8 mouse cellular contexts compared by ENCODE assay signal in genomic region chr10:81497401-81498270, GRCm38 (mm10). TPM values are rescaled to one million over a fixed set of nuclear protein-coding genes. Genes with fewer than 3 reads are reported as not detected.
A peak's percentile ranks its signal among the peaks of the same experiment; 100 is the strongest.
DNase-seq lines count a peak whose midpoint lies in the region; ATAC-seq lines count a peak whose summit lies in the region.

No protein-coding gene starts in this region.

- peaks cover 24% of the 10 kb centered on the region for H3K4me1 ChIP-seq in embryonic facial prominence, embryonic 13.5 days
- H3K4me1 ChIP-seq in limb, embryonic 10.5 days: peaks cover 43% of the 10 kb centered on the region
- H3K4me1 ChIP-seq in midbrain, embryonic 14.5 days (ENCODE audit: control insufficient read depth, insufficient read depth, low read length): peaks cover 17% of the 10 kb centered on the region

- H3K4me3 ChIP-seq in embryonic facial prominence, embryonic 13.5 days: no peak overlapping the region
- peak overlapping the region; percentile 90; the same call in 1 of the 2 replicates for H3K4me3 ChIP-seq in limb, embryonic 10.5 days
- peak overlapping the region; percentile 80 for H3K4me3 ChIP-seq in midbrain, embryonic 14.5 days (replicated peaks; ENCODE audit: low read depth, low read length)

- peaks cover 7% of the 10 kb centered on the region for H3K36me3 ChIP-seq in embryonic facial prominence, embryonic 13.5 days
- peaks cover 21% of the 10 kb centered on the region for H3K36me3 ChIP-seq in limb, embryonic 10.5 days
- peaks cover 6% of the 10 kb centered on the region for H3K36me3 ChIP-seq in midbrain, embryonic 14.5 days (ENCODE audit: control insufficient read depth, insufficient read depth, low read length)

- no peaks in the 10 kb centered on the region for H3K9me3 ChIP-seq in embryonic facial prominence, embryonic 13.5 days
- no peaks in the 10 kb centered on the region for H3K9me3 ChIP-seq in limb, embryonic 10.5 days (replicated peaks)
- H3K9me3 ChIP-seq in midbrain, embryonic 14.5 days (ENCODE audit: control insufficient read depth, low read length): no peaks in the 10 kb centered on the region

- WGBS in embryonic facial prominence, embryonic 13.5 days: 82% methylated on average over 17 of the region's 17 CpGs
- WGBS in limb, embryonic 10.5 days: 88% methylated on average over 17 of the region's 17 CpGs
- 79% methylated on average over 17 of the region's 17 CpGs for WGBS in midbrain, embryonic 14.5 days

- H3K27me3 ChIP-seq in embryonic facial prominence, embryonic 13.5 days: no peaks in the 10 kb centered on the region
- H3K27me3 ChIP-seq in limb, embryonic 10.5 days (ENCODE audit: low read depth, poor library complexity, severe bottlenecking): no peaks in the 10 kb centered on the region
- no peaks in the 10 kb centered on the region for H3K27me3 ChIP-seq in midbrain, embryonic 14.5 days (ENCODE audit: control insufficient read depth, insufficient read depth, low read length)

- H3K27ac ChIP-seq in embryonic facial prominence, embryonic 13.5 days: no peak overlapping the region
- H3K27ac ChIP-seq in limb, embryonic 10.5 days: peak overlapping the region; percentile 87; the same call in 1 of the 2 replicates
- peak overlapping the region; percentile 75; the same call in 1 of the 2 replicates for H3K27ac ChIP-seq in midbrain, embryonic 14.5 days (replicated peaks; ENCODE audit: low read depth, low read length)

- H3K4me2 ChIP-seq in embryonic facial prominence, embryonic 13.5 days: peak overlapping the region; percentile 99
- H3K4me2 ChIP-seq in midbrain, embryonic 14.5 days (ENCODE audit: low read length): peak overlapping the region; percentile 96

- H3K9ac ChIP-seq in embryonic facial prominence, embryonic 13.5 days: no peak overlapping the region
- H3K9ac ChIP-seq in midbrain, embryonic 14.5 days (replicated peaks; ENCODE audit: low read length): peak overlapping the region; percentile 55; the same call in 1 of the 2 replicates

- ATAC-seq in embryonic facial prominence, embryonic 13.5 days (ENCODE audit: insufficient number of reproducible peaks, insufficient read depth, low FRiP score, low TSS enrichment, low read depth): no peak
- ATAC-seq in midbrain, embryonic 14.5 days (ENCODE audit: low FRiP score, low TSS enrichment): no peak

- DNase-seq in layer of hippocampus, adult 9-11 months: peak; percentile 27
- no peak for DNase-seq in layer of hippocampus, adult 18-20 months (ENCODE audit: low spot score in 2 of 2)
- DNase-seq in limb, embryonic 10.5 days (ENCODE audit: low spot score): no peak
- no peak for DNase-seq in midbrain, embryonic 14.5 days
- no peak for DNase-seq in left cerebral cortex, adult 11 months (ENCODE audit: low spot score)
- no peak for DNase-seq in kidney, postnatal 10 days
- no peak for DNase-seq in layer of hippocampus, postnatal 36 days

RNA-seq across cellular contexts. Expression of gene Ncln, which starts 1.4 kb away (rescaled TPM):
- 10 to 100 TPM; 77.5 to 87.4 TPM for total RNA-seq in layer of hippocampus, adult 18-20 months (2021)
- 82.3 and 87.9 TPM in 2 replicates for polyA plus RNA-seq in embryonic facial prominence, embryonic 13.5 days (2015; fragmentation: Nextera tagmentation; extraction: Ambion mirVana)
- polyA plus RNA-seq in limb, embryonic 10.5 days (2016; fragmentation: Nextera tagmentation; extraction: Ambion mirVana): 100 and 102 TPM in 2 replicates
- 51.6 and 51.8 TPM in 2 replicates for polyA plus RNA-seq in midbrain, embryonic 14.5 days (2014; fragmentation: Nextera tagmentation; extraction: Ambion mirVana)
- total RNA-seq in layer of hippocampus, postnatal 36 days (2021): 10 to 100 TPM; 77.1 to 90.0 TPM

RNA-seq across cellular contexts. Expression of gene S1pr4, which starts 2.3 kb away (rescaled TPM):
- under 1 TPM; 0.53 to 0.94 TPM for total RNA-seq in layer of hippocampus, adult 18-20 months (2021)
- 0.25 and 0.31 TPM in 2 replicates for polyA plus RNA-seq in embryonic facial prominence, embryonic 13.5 days (2015; fragmentation: Nextera tagmentation; extraction: Ambion mirVana)
- polyA plus RNA-seq in limb, embryonic 10.5 days (2016; fragmentation: Nextera tagmentation; extraction: Ambion mirVana): 0.34 and 0.39 TPM in 2 replicates
- polyA plus RNA-seq in midbrain, embryonic 14.5 days (2014; fragmentation: Nextera tagmentation; extraction: Ambion mirVana): 0.34 and 0.47 TPM in 2 replicates
- total RNA-seq in layer of hippocampus, postnatal 36 days (2021): under 1 TPM; 0.40 to 0.65 TPM

RNA-seq across cellular contexts. Expression of gene Celf5, which starts 15.1 kb away (rescaled TPM):
- 100 to 1,000 TPM; 268 TPM for total RNA-seq in layer of hippocampus, adult 18-20 months (2021)
- polyA plus RNA-seq in embryonic facial prominence, embryonic 13.5 days (2015; fragmentation: Nextera tagmentation; extraction: Ambion mirVana): 2.1 and 2.5 TPM in 2 replicates
- 0.24 and 0.48 TPM in 2 replicates for polyA plus RNA-seq in limb, embryonic 10.5 days (2016; fragmentation: Nextera tagmentation; extraction: Ambion mirVana)
- polyA plus RNA-seq in midbrain, embryonic 14.5 days (2014; fragmentation: Nextera tagmentation; extraction: Ambion mirVana): 61.3 and 117 TPM in 2 replicates
- 100 to 1,000 TPM; 273 to 281 TPM for total RNA-seq in layer of hippocampus, postnatal 36 days (2021)

RNA-seq across cellular contexts. Expression of gene Gna15, which starts 26.4 kb away (rescaled TPM):
- 1 to 10 TPM; 3.9 to 4.4 TPM for total RNA-seq in layer of hippocampus, adult 18-20 months (2021)
- 2.0 and 2.1 TPM in 2 replicates for polyA plus RNA-seq in embryonic facial prominence, embryonic 13.5 days (2015; fragmentation: Nextera tagmentation; extraction: Ambion mirVana)
- 0.80 and 2.0 TPM in 2 replicates for polyA plus RNA-seq in limb, embryonic 10.5 days (2016; fragmentation: Nextera tagmentation; extraction: Ambion mirVana)
- polyA plus RNA-seq in midbrain, embryonic 14.5 days (2014; fragmentation: Nextera tagmentation; extraction: Ambion mirVana): 0.69 and 0.88 TPM in 2 replicates
- 1 to 10 TPM; 3.0 to 3.4 TPM for total RNA-seq in layer of hippocampus, postnatal 36 days (2021)

RNA-seq across cellular contexts. Expression of gene Nfic, which starts 42.2 kb away (rescaled TPM):
- total RNA-seq in layer of hippocampus, adult 18-20 months (2021): 10 to 100 TPM; 54.2 to 54.7 TPM
- polyA plus RNA-seq in embryonic facial prominence, embryonic 13.5 days (2015; fragmentation: Nextera tagmentation; extraction: Ambion mirVana): 87.0 and 96.1 TPM in 2 replicates
- 9.3 and 19.8 TPM in 2 replicates for polyA plus RNA-seq in limb, embryonic 10.5 days (2016; fragmentation: Nextera tagmentation; extraction: Ambion mirVana)
- 11.2 and 13.7 TPM in 2 replicates for polyA plus RNA-seq in midbrain, embryonic 14.5 days (2014; fragmentation: Nextera tagmentation; extraction: Ambion mirVana)
- 10 to 100 TPM; 55.3 to 55.8 TPM for total RNA-seq in layer of hippocampus, postnatal 36 days (2021)

Comparison
In these comparisons a context has a peak if more than half of its experiments do, and no peak if none do; other contexts are left out.
1. RNA of gene Celf5, which starts 15.1 kb away (polyA plus RNA-seq): 61.3 to 117 TPM in midbrain, embryonic 14.5 days; 2.1 to 2.5 TPM in embryonic facial prominence, embryonic 13.5 days and 0.24 to 0.48 TPM in limb, embryonic 10.5 days; every median in the first group is over 10 times any median in the second.